Mouse (Mus musculus): Measurements from ENCODE around the gene Chn2. TPM values are rescaled to one million over a fixed set of nuclear protein-coding genes. Genes with fewer than 3 reads are reported as not detected.
A peak's percentile ranks its signal among the peaks of the same experiment; 100 is the strongest.

Chn2 gene
- polyA plus RNA-seq, 1 experiment: 574 TPM

DNA sequence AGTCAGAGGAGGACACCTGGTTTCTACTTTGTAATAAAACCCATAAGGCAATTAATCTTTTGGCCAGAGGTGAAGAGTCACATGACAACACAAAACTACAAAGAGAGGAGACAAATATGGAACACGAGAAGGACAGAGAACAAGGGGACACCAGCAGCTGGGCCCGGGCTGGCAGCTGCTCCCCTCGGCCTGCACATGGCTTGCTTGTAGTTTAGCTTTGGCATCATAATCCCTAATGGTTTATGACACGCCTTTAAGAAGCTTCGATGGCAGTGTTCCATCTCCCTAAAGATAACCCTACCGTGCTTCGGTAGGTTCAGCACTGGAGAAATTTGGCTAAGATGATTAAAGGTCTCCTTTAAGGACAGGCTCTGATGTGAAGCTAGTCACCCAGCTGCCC, 225.2 kb downstream of the Chn2 start:
- DNase-seq: no peak
- no peak overlapping the region; the same call in 1 of the 2 replicates for H3K27ac ChIP-seq (ENCODE audit: insufficient read depth, low read length)
- 21% methylated on average over 7 of the region's 7 CpGs for WGBS
- H3K4me1 ChIP-seq (ENCODE audit: control insufficient read depth, insufficient read depth, low read length): peaks cover 12% of the 10 kb centered on the region; the same call in 1 of the 2 replicates
- H3K27me3 ChIP-seq (ENCODE audit: control insufficient read depth, insufficient read depth, low read length): no peaks in the 10 kb centered on the region
- H3K4me3 ChIP-seq (replicated peaks; ENCODE audit: insufficient read depth, low read depth, low read length): no peak overlapping the region
- TF ChIP-seq CTCF (IDR thresholded peaks at IDR 0.05; ENCODE audit: borderline replicate concordance, insufficient read depth, low read depth, low read length): no peak
- TF ChIP-seq POLR2A (IDR thresholded peaks at IDR 0.05; ENCODE audit: borderline replicate concordance, insufficient read depth, low read length): no peak

DNA sequence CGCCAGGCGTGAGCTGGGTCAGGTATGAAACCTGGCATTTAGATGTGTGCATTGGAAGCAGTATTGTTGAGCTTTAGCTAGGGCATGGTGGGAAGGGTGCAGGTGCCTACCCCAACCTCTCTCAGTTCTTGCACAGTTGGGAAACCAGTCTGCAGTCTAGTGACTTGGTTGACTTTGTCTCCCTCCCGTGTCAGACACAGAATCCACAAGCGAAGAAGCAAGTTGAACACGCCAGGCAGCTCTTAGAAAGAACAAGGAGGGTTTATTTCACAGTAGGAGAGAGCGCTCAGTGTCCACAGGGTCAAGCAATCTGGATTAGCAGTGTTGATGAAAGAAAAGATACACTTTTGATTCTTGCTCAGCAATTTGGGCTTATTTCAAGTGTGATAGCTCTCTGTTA, 226.0 kb downstream of the Chn2 start:
- H3K27me3 ChIP-seq (ENCODE audit: control insufficient read depth, insufficient read depth, low read length): no peaks in the 10 kb centered on the region
- TF ChIP-seq POLR2A (IDR thresholded peaks at IDR 0.05; ENCODE audit: borderline replicate concordance, insufficient read depth, low read length) (no peak), CTCF (IDR thresholded peaks at IDR 0.05; ENCODE audit: borderline replicate concordance, insufficient read depth, low read depth, low read length) (no peak)
- WGBS: 91% methylated on average over 6 of the region's 6 CpGs
- 0 out of 2 replicates have a peak overlapping the region, but pooled peaks have one; percentile 7 for H3K27ac ChIP-seq (ENCODE audit: insufficient read depth, low read length)
- DNase-seq: no peak
- no peak overlapping the region for H3K4me3 ChIP-seq (replicated peaks; ENCODE audit: insufficient read depth, low read depth, low read length)
- peaks cover 12% of the 10 kb centered on the region; the same call in 1 of the 2 replicates for H3K4me1 ChIP-seq (ENCODE audit: control insufficient read depth, insufficient read depth, low read length)

DNA sequence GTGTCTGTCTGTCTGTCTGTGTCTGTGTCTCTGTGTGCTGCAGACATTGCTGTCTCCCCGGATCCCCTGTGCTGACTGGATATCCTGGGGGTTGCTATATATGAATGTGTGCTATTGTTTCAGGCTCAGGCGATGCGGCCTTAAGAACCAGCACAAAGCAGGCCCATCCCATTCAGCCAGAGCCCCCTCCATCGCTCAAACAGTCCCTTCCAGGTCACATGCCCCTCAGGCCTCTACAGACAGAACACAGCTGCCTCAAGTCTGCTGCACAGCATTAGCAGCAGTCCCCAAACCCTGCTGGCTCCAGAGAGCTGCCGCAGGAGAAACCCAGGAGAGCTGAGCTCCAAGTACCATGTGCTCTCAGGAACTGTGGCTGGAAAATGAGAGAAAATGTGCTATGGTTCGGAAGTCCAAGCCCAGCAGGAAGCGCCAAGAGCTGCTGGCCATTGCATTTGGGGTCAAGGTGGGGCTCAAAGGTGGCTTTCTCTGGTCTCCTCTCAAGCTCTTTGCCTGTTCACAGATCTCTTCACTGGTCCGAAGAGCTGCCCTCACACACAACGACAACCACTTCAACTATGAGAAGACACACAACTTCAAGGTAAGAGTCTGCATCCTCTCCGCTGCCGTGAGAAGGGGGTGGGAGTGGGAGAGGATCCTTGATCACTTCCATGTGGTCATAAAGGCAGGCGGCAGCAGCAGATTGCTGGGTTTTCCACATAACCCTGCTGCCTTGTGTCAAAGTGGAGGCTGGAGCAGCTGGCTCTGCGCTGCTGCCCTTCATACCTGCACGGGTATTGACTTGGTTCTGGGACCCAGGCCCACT, 233.4 kb downstream of the Chn2 start:
- DNase-seq: no peak
- H3K4me3 ChIP-seq (replicated peaks; ENCODE audit: insufficient read depth, low read depth, low read length): no peak overlapping the region
- WGBS: 57% methylated on average over 14 of the region's 14 CpGs

DNA sequence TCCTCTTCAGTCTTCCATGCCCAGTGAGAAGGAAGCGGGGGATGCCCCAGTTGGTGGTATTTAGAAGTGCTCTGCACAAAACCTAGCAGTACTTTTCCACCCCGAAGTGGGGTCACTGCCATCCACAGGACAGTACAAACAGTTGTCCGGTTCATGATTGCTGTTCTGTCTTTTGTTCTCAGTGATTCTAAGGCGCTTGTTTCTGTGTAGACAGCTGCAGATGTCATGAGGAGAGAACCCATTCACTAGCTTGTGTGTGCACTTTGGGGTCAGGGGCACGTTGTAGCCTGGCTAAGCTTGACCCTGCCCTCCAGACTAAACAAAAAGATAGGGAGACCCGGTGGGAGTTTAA, 234.0 kb downstream of the Chn2 start:
- no peak for DNase-seq
- no peak overlapping the region for H3K4me3 ChIP-seq (replicated peaks; ENCODE audit: insufficient read depth, low read depth, low read length)
- peak overlapping the region; percentile 41 for H3K27ac ChIP-seq (ENCODE audit: insufficient read depth, low read length)
- H3K27me3 ChIP-seq (ENCODE audit: control insufficient read depth, insufficient read depth, low read length): no peaks in the 10 kb centered on the region
- peaks cover 13% of the 10 kb centered on the region for H3K4me1 ChIP-seq (ENCODE audit: control insufficient read depth, insufficient read depth, low read length)
- no peak for TF ChIP-seq CTCF (IDR thresholded peaks at IDR 0.05; ENCODE audit: borderline replicate concordance, insufficient read depth, low read depth, low read length)
- no peak for TF ChIP-seq POLR2A (IDR thresholded peaks at IDR 0.05; ENCODE audit: borderline replicate concordance, insufficient read depth, low read length)
- 59% methylated on average over 6 of the region's 6 CpGs for WGBS

More for the DNA sequence above, 233.4 kb downstream of the Chn2 start:
- Histone ChIP-seq H3K27me3 (ENCODE audit: control insufficient read depth, insufficient read depth, low read length) (no peaks in the 10 kb centered on the region), H3K27ac (ENCODE audit: insufficient read depth, low read length) (peak overlapping the region; percentile 41), H3K4me1 (ENCODE audit: control insufficient read depth, insufficient read depth, low read length) (peaks cover 10% of the 10 kb centered on the region)
- TF ChIP-seq CTCF (IDR thresholded peaks at IDR 0.05; ENCODE audit: borderline replicate concordance, insufficient read depth, low read depth, low read length) (no peak), POLR2A (IDR thresholded peaks at IDR 0.05; ENCODE audit: borderline replicate concordance, insufficient read depth, low read length) (no peak)

DNA sequence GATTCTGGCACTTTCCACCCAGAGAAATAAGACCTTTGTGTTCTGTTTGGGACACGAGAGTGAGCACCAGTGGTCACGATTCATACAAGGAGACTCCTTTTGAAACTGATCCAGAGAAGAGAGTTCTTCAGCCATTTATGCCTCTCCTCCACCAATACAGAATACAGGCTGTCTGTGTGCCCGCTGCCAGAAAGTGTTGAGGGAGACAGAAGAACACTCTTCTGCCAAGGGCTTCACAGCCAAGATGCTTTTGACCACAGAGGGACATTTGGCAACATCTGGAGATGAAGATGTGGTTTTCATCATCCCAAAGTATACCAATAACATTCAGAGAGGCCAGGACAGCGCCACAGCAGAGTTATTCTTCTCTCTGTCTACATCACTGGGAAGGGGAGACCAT, 237.9 kb downstream of the Chn2 start:
- no peak for TF ChIP-seq POLR2A (IDR thresholded peaks at IDR 0.05; ENCODE audit: borderline replicate concordance, insufficient read depth, low read length)
- TF ChIP-seq CTCF (IDR thresholded peaks at IDR 0.05; ENCODE audit: borderline replicate concordance, insufficient read depth, low read depth, low read length): no peak
- H3K4me1 ChIP-seq (ENCODE audit: control insufficient read depth, insufficient read depth, low read length): peaks cover 20% of the 10 kb centered on the region
- H3K27ac ChIP-seq (ENCODE audit: insufficient read depth, low read length): peak overlapping the region; percentile 19; the same call in 1 of the 2 replicates
- no peaks in the 10 kb centered on the region for H3K27me3 ChIP-seq (ENCODE audit: control insufficient read depth, insufficient read depth, low read length)
- WGBS: 41% methylated on average over 4 of the region's 4 CpGs
- no peak for DNase-seq
- H3K4me3 ChIP-seq (replicated peaks; ENCODE audit: insufficient read depth, low read depth, low read length): no peak overlapping the region

DNA sequence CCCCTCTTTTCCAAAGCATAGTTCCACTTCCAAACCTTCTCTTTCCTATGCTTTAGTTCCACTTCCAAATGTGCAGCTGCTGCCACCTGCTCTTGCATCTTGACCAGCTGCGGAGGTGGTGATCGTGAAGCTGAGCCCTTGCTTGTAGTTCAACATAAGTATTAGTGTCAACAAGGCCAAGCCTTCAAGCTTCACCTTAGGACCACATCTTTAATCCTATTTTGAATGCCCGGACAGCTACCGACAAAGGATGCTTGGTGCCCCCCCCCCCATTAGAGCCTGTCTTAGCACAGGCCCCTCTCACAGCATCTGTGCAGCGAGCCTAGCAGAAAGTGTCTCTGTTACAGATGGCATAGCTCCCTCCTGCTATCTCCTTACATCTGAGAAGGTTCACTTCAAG, 238.5 kb downstream of the Chn2 start:
- no peak for TF ChIP-seq CTCF (IDR thresholded peaks at IDR 0.05; ENCODE audit: borderline replicate concordance, insufficient read depth, low read depth, low read length)
- TF ChIP-seq POLR2A (IDR thresholded peaks at IDR 0.05; ENCODE audit: borderline replicate concordance, insufficient read depth, low read length): no peak
- no peaks in the 10 kb centered on the region for H3K27me3 ChIP-seq (ENCODE audit: control insufficient read depth, insufficient read depth, low read length)
- H3K4me1 ChIP-seq (ENCODE audit: control insufficient read depth, insufficient read depth, low read length): peaks cover 20% of the 10 kb centered on the region
- H3K27ac ChIP-seq (ENCODE audit: insufficient read depth, low read length): peak overlapping the region; percentile 19; the same call in 1 of the 2 replicates
- H3K4me3 ChIP-seq (replicated peaks; ENCODE audit: insufficient read depth, low read depth, low read length): no peak overlapping the region
- 37% methylated on average over 5 of the region's 5 CpGs for WGBS
- no peak for DNase-seq

DNA sequence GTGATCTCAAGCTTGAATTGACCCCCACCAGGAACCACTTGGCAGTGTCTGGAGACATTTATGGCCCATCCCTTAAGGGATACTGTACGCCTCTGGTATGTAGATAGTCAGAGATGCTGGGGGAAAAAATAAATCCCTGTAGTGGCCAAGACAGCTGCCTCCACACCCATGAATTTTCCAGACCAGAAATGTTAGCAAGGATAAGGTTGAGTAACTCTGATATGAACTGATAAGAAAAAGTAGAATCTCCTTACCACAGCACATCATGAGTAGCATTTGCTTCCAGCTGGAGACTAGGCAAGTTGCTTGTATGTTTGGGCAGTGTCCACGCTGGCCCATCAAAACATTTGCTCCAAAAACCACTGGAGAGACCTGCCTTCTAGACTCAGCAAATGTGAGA, 239.3 kb downstream of the Chn2 start:
- DNase-seq: no peak
- Histone ChIP-seq H3K4me3 (replicated peaks; ENCODE audit: insufficient read depth, low read depth, low read length) (no peak overlapping the region), H3K4me1 (ENCODE audit: control insufficient read depth, insufficient read depth, low read length) (peaks cover 22% of the 10 kb centered on the region), H3K27ac (ENCODE audit: insufficient read depth, low read length) (no peak overlapping the region), H3K27me3 (ENCODE audit: control insufficient read depth, insufficient read depth, low read length) (no peaks in the 10 kb centered on the region)
- WGBS: 62% methylated on average over 2 of the region's 2 CpGs
- TF ChIP-seq POLR2A (IDR thresholded peaks at IDR 0.05; ENCODE audit: borderline replicate concordance, insufficient read depth, low read length) (no peak), CTCF (IDR thresholded peaks at IDR 0.05; ENCODE audit: borderline replicate concordance, insufficient read depth, low read depth, low read length) (no peak)

DNA sequence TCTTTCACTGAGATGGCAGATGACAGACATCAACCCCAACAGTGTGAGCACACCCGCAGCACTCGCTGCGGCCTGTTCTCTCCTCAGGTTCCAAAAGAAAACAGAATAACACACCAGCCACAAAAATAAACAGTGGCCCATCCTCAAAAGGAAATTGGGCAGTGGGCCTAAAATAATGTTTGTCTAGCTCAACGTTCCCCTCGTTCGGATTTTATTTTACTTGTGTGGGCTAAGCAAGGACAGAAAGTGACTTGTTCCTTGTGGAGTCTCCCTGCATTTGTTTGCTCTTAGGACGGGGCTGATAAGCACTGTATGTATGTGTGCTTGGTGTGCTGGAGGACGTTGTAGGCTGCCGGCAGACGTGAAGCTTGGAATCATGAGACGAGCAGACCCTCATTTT, 240.0 kb downstream of the Chn2 start:
- Histone ChIP-seq H3K27me3 (ENCODE audit: control insufficient read depth, insufficient read depth, low read length) (no peaks in the 10 kb centered on the region), H3K4me3 (replicated peaks; ENCODE audit: insufficient read depth, low read depth, low read length) (no peak overlapping the region), H3K4me1 (ENCODE audit: control insufficient read depth, insufficient read depth, low read length) (peaks cover 23% of the 10 kb centered on the region), H3K27ac (ENCODE audit: insufficient read depth, low read length) (no peak overlapping the region)
- 71% methylated on average over 11 of the region's 11 CpGs for WGBS
- TF ChIP-seq POLR2A (IDR thresholded peaks at IDR 0.05; ENCODE audit: borderline replicate concordance, insufficient read depth, low read length) (no peak), CTCF (IDR thresholded peaks at IDR 0.05; ENCODE audit: borderline replicate concordance, insufficient read depth, low read depth, low read length) (no peak)
- no peak for DNase-seq

Data from cerebellum, adult 2 months (tissue).